Mouse (Mus musculus): ENCODE results near the gene Ago1. TPM values are rescaled to one million over a fixed set of nuclear protein-coding genes. Genes with fewer than 3 reads are reported as not detected.

Gene Ago1
- 4.5 TPM for polyA plus RNA-seq (2017; shearing (Covaris generic))

DNA sequence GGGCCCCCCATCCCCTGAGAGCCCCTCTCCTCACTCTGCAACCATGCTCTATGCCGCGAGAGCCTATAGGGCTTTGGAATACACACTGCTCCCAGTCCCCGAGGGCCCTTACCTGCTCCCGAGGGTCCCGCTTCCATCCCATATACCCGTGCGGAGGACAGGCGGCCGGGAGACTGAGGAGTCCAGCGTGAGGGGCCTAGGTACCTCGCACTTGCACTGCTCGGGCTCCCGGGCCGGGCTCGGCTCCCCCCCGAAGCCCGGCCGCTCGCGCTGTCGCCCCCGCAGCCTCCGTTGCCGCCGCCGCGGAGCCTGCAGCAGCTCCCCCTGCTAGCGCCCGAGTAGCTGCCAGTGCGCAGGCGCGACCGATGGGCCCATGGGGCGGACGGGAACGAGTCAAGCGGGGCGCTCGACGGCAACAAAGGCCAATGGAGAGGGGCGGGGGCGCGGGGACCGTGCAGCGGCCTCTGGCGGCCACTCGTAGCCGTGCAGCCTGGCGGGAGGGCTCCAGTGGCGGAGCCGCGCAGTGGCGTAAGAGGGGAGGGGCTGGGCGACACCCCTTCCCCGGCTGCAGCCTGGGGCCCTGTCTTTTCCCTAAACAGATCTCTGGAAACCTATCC lies at the start of gene Ago1:
Gene Ago1, minus strand, starts transcription at position 299 of the 617 bp plus-strand sequence.

DNA sequence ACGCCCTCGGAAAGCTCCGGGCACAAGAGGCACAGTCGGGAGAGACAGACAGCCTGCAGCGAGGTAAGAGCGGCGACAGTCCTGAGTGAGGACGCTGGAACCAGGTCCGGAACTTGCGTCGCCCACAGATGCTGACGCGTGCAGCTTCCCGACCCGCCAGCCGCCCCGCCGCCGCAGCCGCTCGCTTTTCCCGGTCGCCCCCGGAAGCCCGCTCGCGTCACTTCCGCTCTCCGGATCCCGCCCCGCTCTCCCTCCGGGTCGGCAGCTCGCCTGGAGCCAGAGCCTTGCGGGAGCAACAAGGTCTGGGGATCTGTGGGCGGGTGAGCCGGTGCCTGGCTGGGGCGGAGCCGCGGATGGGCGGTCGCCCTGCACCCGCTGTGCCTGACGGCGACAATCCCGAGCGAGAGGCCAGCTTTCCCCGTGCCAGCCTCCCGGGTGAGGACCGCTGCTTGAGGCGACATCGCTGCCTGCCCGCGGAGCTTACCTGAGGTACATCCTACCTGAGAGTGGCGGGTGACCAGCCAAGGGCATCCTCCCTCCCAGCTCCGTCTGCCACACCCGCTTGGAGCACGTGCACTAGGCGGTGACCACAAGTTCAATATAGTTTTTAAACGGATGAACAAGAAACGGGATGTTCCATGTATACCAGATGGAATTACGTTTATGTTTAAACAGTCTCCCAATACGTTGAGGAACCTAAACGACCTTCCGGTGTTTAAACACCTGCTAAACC lies 38.9 kb downstream of the Ago1 start, which contains the start of gene Ago3:
Gene Ago3, minus strand, starts transcription at position 210 of the 733 bp plus-strand sequence.

Other genes with a start within 250 kb of the Ago1 start
- 3.7 TPM for gene Map7d1, start 212.2 kb downstream of the Ago1 start, polyA plus RNA-seq (2017; shearing (Covaris generic))
- 112 TPM for gene Trappc3, start 206.3 kb downstream of the Ago1 start, polyA plus RNA-seq (2017; shearing (Covaris generic))
- not detected for gene Col8a2, start 181.8 kb downstream of the Ago1 start, polyA plus RNA-seq (2017; shearing (Covaris generic))
- 29.0 TPM for gene Adprhl2, start 146.9 kb downstream of the Ago1 start, polyA plus RNA-seq (2017; shearing (Covaris generic))
- gene Tekt2, start 142.9 kb downstream of the Ago1 start, polyA plus RNA-seq (2017; shearing (Covaris generic)): not detected
- 31.8 TPM for gene Ago3, start 39.0 kb downstream of the Ago1 start, polyA plus RNA-seq (2017; shearing (Covaris generic))
- gene Ago4, start 64.9 kb upstream of the Ago1 start, polyA plus RNA-seq (2017; shearing (Covaris generic)): 0.06 TPM
- 4.4 TPM for gene Clspn, start 88.4 kb upstream of the Ago1 start, polyA plus RNA-seq (2017; shearing (Covaris generic))
- 1.0 TPM for gene 5730409E04Rik, start 141.2 kb upstream of the Ago1 start, polyA plus RNA-seq (2017; shearing (Covaris generic))
- 327 TPM for gene Psmb2, start 209.0 kb upstream of the Ago1 start, polyA plus RNA-seq (2017; shearing (Covaris generic))

Data from inflammation-experienced regulatory T-cells, adult 16 weeks (primary cell).